Mouse (Mus musculus): ENCODE data around the gene Ccdc103.

- TF ChIP-seq GATA1 (IDR thresholded peaks at IDR 0.05; ENCODE audit: borderline replicate concordance, low read length) (no peak), FLI1 (IDR thresholded peaks at IDR 0.05; ENCODE audit: low read length) (no peak)
Observed at GRCm38 (mm10) chr11:102898408-102898807, 17.4 kb downstream of the Ccdc103 start.

All from megakaryocyte, embryonic 14.5 days (primary cell).